Mouse (Mus musculus) embryonic facial prominence, embryonic 12.5 days (tissue): ENCODE measurements around the gene Camk2g. TPM values are rescaled to one million over a fixed set of nuclear protein-coding genes. Genes with fewer than 3 reads are reported as not detected.

Source experiments
- ATAC-seq: fragments of 200-750 bp; cut with Nextera tagmentation; 2 replicates; pipeline ENCODE4 v1.8.0; 2017; ENCODE audit not compliant: insufficient number of reproducible peaks, insufficient read depth, low FRiP score, low TSS enrichment
- H3K27ac ChIP-seq: fragments of 300-500 bp; sonication (generic); 2 replicates; pipeline ENCODE4 v1.5.1; 2016; ENCODE audit warnings: mild to moderate bottlenecking
- H3K27me3 ChIP-seq: fragments of 300-500 bp; sonication (generic); 2 replicates; pipeline ENCODE4 v1.6.1; 2016; ENCODE audit warnings: mild to moderate bottlenecking, moderate library complexity
- H3K36me3 ChIP-seq: fragments of 300-500 bp; sonication (generic); 2 replicates; pipeline ENCODE4 v1.6.1; 2016; ENCODE audit warnings: mild to moderate bottlenecking
- H3K4me1 ChIP-seq: fragments of 300-500 bp; sonication (generic); 2 replicates; pipeline ENCODE4 v1.6.1; 2016
- H3K4me2 ChIP-seq: fragments of 300-500 bp; sonication (generic); replicated peaks from 2 replicates; pipeline ENCODE4 v1.6.1; 2016; ENCODE audit warnings: mild to moderate bottlenecking, moderate library complexity
- H3K4me3 ChIP-seq: fragments of 300-500 bp; sonication (generic); 2 replicates; pipeline ENCODE4 v1.5.1; 2016; ENCODE audit warnings: mild to moderate bottlenecking
- H3K9ac ChIP-seq: fragments of 300-500 bp; sonication (generic); 2 replicates; pipeline ENCODE4 v1.6.1; 2016; ENCODE audit warnings: mild to moderate bottlenecking, moderate library complexity
- H3K9me3 ChIP-seq: fragments of 300-500 bp; sonication (generic); 2 replicates; pipeline ENCODE4 v1.6.1; 2016; ENCODE audit warnings: mild to moderate bottlenecking, moderate library complexity
- WGBS: fragments of 180-500 bp; shearing (Covaris S2); methylation state at CpG from one replicate; pipeline ENCODE4 v1.1.7; 2016; 5-methylcytosine and 5-hydroxymethylcytosine counted together
- polyA plus RNA-seq: library from polyadenylated mRNA; unstranded; fragments of >200 nt; fragmentation: Nextera tagmentation; extraction: Ambion mirVana; gene quantifications from 2 replicates; pipeline ENCODE4 v1.2.1, GENCODE M21; 2016

Camk2g gene
- polyA plus RNA-seq, 1 experiment from 2014 or later = 68.7 TPM

GRCm38 (mm10) chr14:20758768-20759435 lies 35.0 kb downstream of the Camk2g start:
- WGBS = 81% methylated on average over 8 of the region's 8 CpGs
- peaks cover 92% of the 10 kb centered on the region for H3K36me3 ChIP-seq
- ATAC-seq = no peak

GRCm38 (mm10) chr14:20757370-20757907 lies 36.4 kb downstream of the Camk2g start:
- Histone ChIP-seq H3K4me3 (no peak overlapping the region), H3K36me3 (peaks cover 87% of the 10 kb centered on the region), H3K9ac (no peak overlapping the region), H3K4me1 (no peaks in the 10 kb centered on the region), H3K27me3 (no peaks in the 10 kb centered on the region), H3K4me2 (no peak overlapping the region), H3K9me3 (no peaks in the 10 kb centered on the region), H3K27ac (no peak overlapping the region)
- WGBS = 95% methylated on average over 22 of the region's 22 CpGs
- ATAC-seq = no peak

More at GRCm38 (mm10) chr14:20758768-20759435, 35.0 kb downstream of the Camk2g start:
- H3K27me3 ChIP-seq = no peaks in the 10 kb centered on the region
- H3K9ac ChIP-seq = no peak overlapping the region
- H3K4me2 ChIP-seq = no peak overlapping the region
- H3K9me3 ChIP-seq = no peaks in the 10 kb centered on the region
- H3K4me3 ChIP-seq = no peak overlapping the region
- H3K4me1 ChIP-seq = no peaks in the 10 kb centered on the region
- H3K27ac ChIP-seq = no peak overlapping the region

- whole genome bisulfite sequencing = 85% methylated on average over 3 of the region's 3 CpGs
- H3K4me3 ChIP-seq = no peak overlapping the region
- H3K9me3 ChIP-seq = no peaks in the 10 kb centered on the region
- H3K9ac ChIP-seq = no peak overlapping the region
- no peaks in the 10 kb centered on the region for H3K27me3 ChIP-seq
- H3K4me2 ChIP-seq = no peak overlapping the region
- H3K4me1 ChIP-seq = no peaks in the 10 kb centered on the region
- no peak for ATAC-seq
- peaks cover 52% of the 10 kb centered on the region for H3K36me3 ChIP-seq
- H3K27ac ChIP-seq = no peak overlapping the region
Observed at GRCm38 (mm10) chr14:20753792-20754191, 40.1 kb downstream of the Camk2g start.

- Histone ChIP-seq H3K27ac (no peak overlapping the region), H3K4me2 (no peak overlapping the region), H3K9ac (no peak overlapping the region), H3K4me3 (no peak overlapping the region), H3K27me3 (no peaks in the 10 kb centered on the region), H3K4me1 (no peaks in the 10 kb centered on the region), H3K9me3 (no peaks in the 10 kb centered on the region), H3K36me3 (peaks cover 38% of the 10 kb centered on the region)
- no peak for ATAC-seq
- WGBS = 83% methylated on average over 5 of the region's 5 CpGs
Observed at GRCm38 (mm10) chr14:20750503-20750902, 43.4 kb downstream of the Camk2g start.

GRCm38 (mm10) chr14:20749494-20750051 lies 44.3 kb downstream of the Camk2g start:
- H3K4me3 ChIP-seq = no peak overlapping the region
- ATAC-seq = no peak
- H3K4me1 ChIP-seq = no peaks in the 10 kb centered on the region
- H3K4me2 ChIP-seq = no peak overlapping the region
- H3K9me3 ChIP-seq = no peaks in the 10 kb centered on the region
- peaks cover 39% of the 10 kb centered on the region for H3K36me3 ChIP-seq
- no peak overlapping the region for H3K27ac ChIP-seq
- H3K27me3 ChIP-seq = no peaks in the 10 kb centered on the region
- H3K9ac ChIP-seq = no peak overlapping the region
- 85% methylated on average over 4 of the region's 4 CpGs for WGBS

DNA sequence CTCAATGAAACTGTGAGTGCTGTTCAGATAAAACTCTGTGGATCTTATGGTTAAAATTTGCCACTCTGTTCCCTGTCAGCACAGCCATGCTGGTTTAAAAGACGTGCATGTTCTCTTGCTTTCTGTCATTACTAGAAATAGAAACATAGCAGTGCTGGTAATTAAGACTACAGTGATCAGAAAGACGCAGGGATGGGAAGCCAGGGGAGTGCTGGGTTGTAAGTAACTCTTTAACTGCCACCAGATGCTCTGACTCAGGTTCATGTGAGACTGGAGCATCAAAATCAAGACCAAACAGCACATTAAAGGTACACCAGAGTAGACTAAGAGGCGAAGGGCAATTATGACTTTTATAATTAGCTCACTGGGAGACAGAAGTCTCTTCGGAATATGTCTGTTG lies 45.5 kb downstream of the Camk2g start:
- no peak overlapping the region for H3K9ac ChIP-seq
- 51% methylated on average over 4 of the region's 4 CpGs for WGBS
- no peaks in the 10 kb centered on the region for H3K4me1 ChIP-seq
- no peaks in the 10 kb centered on the region for H3K27me3 ChIP-seq
- no peak overlapping the region for H3K27ac ChIP-seq
- no peak for ATAC-seq
- H3K4me2 ChIP-seq = no peak overlapping the region
- no peak overlapping the region for H3K4me3 ChIP-seq
- H3K9me3 ChIP-seq = no peaks in the 10 kb centered on the region
- peaks cover 40% of the 10 kb centered on the region for H3K36me3 ChIP-seq

DNA sequence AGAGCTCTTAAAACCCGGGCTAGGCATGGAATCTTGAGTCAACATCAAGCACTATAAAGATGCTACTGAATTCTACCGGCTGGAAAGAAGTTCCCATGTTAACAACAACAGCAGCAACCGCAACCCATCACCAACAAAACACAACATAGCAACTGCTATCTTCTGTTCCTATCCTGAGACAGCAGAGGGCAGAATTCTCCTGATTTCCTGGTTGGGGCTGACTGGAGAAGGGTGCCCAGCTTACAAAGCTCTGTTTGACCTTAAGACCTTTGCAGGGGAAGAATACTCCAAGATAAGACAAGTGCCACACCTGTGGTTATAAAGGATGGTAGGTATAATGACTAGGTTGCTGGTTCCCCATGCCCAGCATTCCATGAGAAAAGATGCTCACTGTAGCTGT lies 47.0 kb downstream of the Camk2g start:
- 83% methylated on average over 3 of the region's 3 CpGs for WGBS
- Histone ChIP-seq H3K4me2 (no peak overlapping the region), H3K36me3 (peaks cover 47% of the 10 kb centered on the region), H3K9ac (no peak overlapping the region), H3K4me3 (no peak overlapping the region), H3K27ac (no peak overlapping the region), H3K9me3 (no peaks in the 10 kb centered on the region), H3K4me1 (no peaks in the 10 kb centered on the region), H3K27me3 (no peaks in the 10 kb centered on the region)
- no peak for ATAC-seq

DNA sequence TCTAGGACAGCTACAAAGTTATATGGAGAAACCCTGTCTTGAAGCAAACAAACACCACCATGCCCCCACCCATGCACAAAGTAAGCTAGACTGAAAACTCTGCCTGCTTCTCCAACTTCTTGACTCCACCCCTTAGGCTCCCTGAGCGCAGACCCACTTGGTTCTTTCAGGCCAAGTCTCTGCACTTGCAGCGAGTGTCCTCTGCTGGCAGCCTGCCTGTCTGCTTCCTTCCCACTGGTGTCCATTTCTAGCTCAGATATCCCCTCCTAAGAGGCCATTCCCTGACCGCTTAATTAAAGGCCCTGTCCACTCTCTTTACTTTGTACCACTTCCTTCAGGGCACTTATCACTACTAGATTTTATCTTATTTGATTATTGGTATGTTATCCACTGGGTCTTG lies 50.3 kb downstream of the Camk2g start:
- Histone ChIP-seq H3K4me2 (no peak overlapping the region), H3K4me3 (no peak overlapping the region), H3K4me1 (peaks cover 3% of the 10 kb centered on the region), H3K27ac (no peak overlapping the region), H3K9ac (no peak overlapping the region), H3K9me3 (no peaks in the 10 kb centered on the region), H3K27me3 (no peaks in the 10 kb centered on the region), H3K36me3 (peaks cover 73% of the 10 kb centered on the region)
- ATAC-seq = no peak
- 82% methylated on average over 3 of the region's 3 CpGs for WGBS

DNA sequence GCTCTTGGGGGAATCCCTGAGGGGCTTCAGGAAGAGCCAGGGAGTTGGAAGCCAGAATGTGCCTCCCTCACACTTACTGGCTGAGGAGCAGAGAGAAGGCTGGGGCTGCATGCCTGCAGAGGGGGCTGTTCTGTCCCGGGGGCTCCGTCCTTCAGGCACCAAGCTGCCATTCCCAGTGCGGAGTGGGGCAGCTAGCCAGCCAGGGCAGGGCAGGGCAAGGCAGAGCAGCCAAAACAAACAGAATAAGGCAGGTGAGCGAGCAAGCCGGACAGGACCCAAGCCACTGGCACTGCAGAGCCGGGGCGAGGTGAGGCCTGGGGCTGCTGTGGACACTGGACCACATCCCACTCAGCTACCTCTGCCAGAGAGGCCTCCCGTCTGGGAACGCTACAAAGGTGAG lies 52.6 kb downstream of the Camk2g start:
- H3K4me1 ChIP-seq = peaks cover 3% of the 10 kb centered on the region
- H3K4me2 ChIP-seq = no peak overlapping the region
- no peak for ATAC-seq
- WGBS = 82% methylated on average over 9 of the region's 9 CpGs
- H3K9ac ChIP-seq = no peak overlapping the region
- H3K4me3 ChIP-seq = no peak overlapping the region
- H3K9me3 ChIP-seq = no peaks in the 10 kb centered on the region
- H3K36me3 ChIP-seq = peaks cover 74% of the 10 kb centered on the region
- no peaks in the 10 kb centered on the region for H3K27me3 ChIP-seq
- 0 out of 2 replicates have a peak overlapping the region, but pooled peaks have one; percentile 13 for H3K27ac ChIP-seq

GRCm38 (mm10) chr14:20738511-20738910 lies 55.4 kb downstream of the Camk2g start:
- Histone ChIP-seq H3K27ac (peak overlapping the region; percentile 61; the same call in 1 of the 2 replicates), H3K9ac (no peak overlapping the region), H3K27me3 (no peaks in the 10 kb centered on the region), H3K4me2 (no peak overlapping the region), H3K36me3 (peaks cover 56% of the 10 kb centered on the region), H3K4me3 (no peak overlapping the region), H3K4me1 (peaks cover 9% of the 10 kb centered on the region), H3K9me3 (no peaks in the 10 kb centered on the region)
- 87% methylated on average over 8 of the region's 8 CpGs for WGBS
- ATAC-seq = no peak

DNA sequence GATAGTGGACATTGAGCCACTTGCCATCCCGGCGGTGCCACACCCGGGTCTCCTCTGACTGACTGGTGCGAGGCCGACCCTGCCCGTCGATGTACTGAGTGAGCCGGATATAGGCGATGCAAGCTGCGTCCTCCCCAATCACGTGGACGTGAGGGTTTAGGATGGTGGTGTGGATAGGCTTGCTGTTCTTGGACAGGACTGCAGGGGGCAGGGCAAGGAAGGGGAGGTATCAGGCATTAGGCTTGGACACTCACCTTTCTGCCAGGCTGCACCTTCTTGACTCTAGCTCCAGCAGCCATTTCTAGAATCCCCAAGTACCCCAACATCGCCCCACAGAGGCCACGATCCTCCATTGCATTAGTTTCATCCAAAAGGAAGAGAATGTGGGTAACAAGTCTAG lies 56.6 kb downstream of the Camk2g start:
- no peak overlapping the region for H3K4me3 ChIP-seq
- no peak for ATAC-seq
- no peak overlapping the region for H3K4me2 ChIP-seq
- 43% methylated on average over 14 of the region's 14 CpGs for WGBS
- no peaks in the 10 kb centered on the region for H3K9me3 ChIP-seq
- no peaks in the 10 kb centered on the region for H3K27me3 ChIP-seq
- no peak overlapping the region for H3K9ac ChIP-seq
- peaks cover 15% of the 10 kb centered on the region for H3K4me1 ChIP-seq
- peaks cover 52% of the 10 kb centered on the region for H3K36me3 ChIP-seq
- H3K27ac ChIP-seq = no peak overlapping the region

DNA sequence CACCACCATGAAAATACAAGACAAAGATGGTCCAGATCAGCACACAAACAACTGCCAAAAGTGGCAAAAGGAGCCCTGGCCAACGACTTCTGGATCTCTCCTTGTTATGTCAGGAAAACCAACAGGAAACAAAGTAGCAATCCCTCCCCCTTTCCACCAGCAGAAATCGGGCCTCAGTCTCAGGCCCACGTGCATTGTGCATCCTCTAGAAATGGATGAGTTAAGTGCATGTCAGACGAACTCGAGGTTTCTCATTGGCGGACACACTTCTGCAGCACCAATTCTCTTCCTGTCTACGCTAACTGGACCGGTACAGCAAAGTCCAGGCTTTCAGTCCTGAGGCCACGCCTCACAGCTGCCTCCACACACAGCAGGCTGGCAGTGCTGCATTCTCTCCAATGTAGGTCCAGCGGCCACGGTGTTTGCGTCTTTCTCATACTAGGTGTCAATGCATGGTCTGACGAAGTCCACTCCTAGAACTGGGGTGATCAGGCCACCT lies 57.9 kb downstream of the Camk2g start:
- Histone ChIP-seq H3K27me3 (no peaks in the 10 kb centered on the region), H3K9me3 (no peaks in the 10 kb centered on the region), H3K4me2 (no peak overlapping the region), H3K9ac (no peak overlapping the region), H3K36me3 (peaks cover 42% of the 10 kb centered on the region), H3K4me1 (peaks cover 12% of the 10 kb centered on the region; the same call in 1 of the 2 replicates), H3K4me3 (no peak overlapping the region), H3K27ac (no peak overlapping the region)
- 92% methylated on average over 13 of the region's 13 CpGs for WGBS
- ATAC-seq = no peak
